Mouse (Mus musculus) liver, embryonic 13.5 days (tissue): Measurements from ENCODE around the gene 1700029H14Rik. TPM values are rescaled to one million over a fixed set of nuclear protein-coding genes. Genes with fewer than 3 reads are reported as not detected.

ENCODE experiments used
- ATAC-seq: fragments of 200-750 bp; cut with Nextera tagmentation; 2 replicates; pipeline ENCODE4 v1.8.0; 2017; ENCODE audit warnings: low read depth, mild to moderate bottlenecking, moderate number of reproducible peaks, moderate library complexity
- DNase-seq: peaks from one replicate; pipeline ENCODE4 v3.0.0; 2022
- H3K27ac ChIP-seq: fragments of 300-500 bp; sonication (generic); 2 replicates; pipeline ENCODE4 v1.5.1; 2015; ENCODE audit warnings: moderate library complexity, mild to moderate bottlenecking, inconsistent platforms
- H3K27me3 ChIP-seq: fragments of 300-500 bp; sonication (generic); 2 replicates; pipeline ENCODE4 v1.6.1; 2015; ENCODE audit warnings: mild to moderate bottlenecking, inconsistent platforms
- H3K36me3 ChIP-seq: fragments of 300-500 bp; sonication (generic); 2 replicates; pipeline ENCODE4 v1.6.1; 2015; ENCODE audit warnings: mild to moderate bottlenecking, inconsistent platforms
- H3K4me1 ChIP-seq: fragments of 300-500 bp; sonication (generic); replicated peaks from 2 replicates; pipeline ENCODE4 v1.6.1; 2015; ENCODE audit warnings: inconsistent platforms
- H3K4me2 ChIP-seq: fragments of 300-500 bp; sonication (generic); 2 replicates; pipeline ENCODE4 v1.6.1; 2015; ENCODE audit warnings: inconsistent platforms, mild to moderate bottlenecking, moderate library complexity
- H3K4me3 ChIP-seq: fragments of 300-500 bp; sonication (generic); replicated peaks from 2 replicates; pipeline ENCODE4 v1.5.1; 2015; ENCODE audit warnings: mild to moderate bottlenecking, inconsistent platforms
- H3K9ac ChIP-seq: fragments of 300-500 bp; sonication (generic); 2 replicates; pipeline ENCODE4 v1.6.1; 2015; ENCODE audit warnings: mild to moderate bottlenecking, inconsistent platforms
- H3K9me3 ChIP-seq: fragments of 300-500 bp; sonication (generic); replicated peaks from 2 replicates; pipeline ENCODE4 v1.6.1; 2016; ENCODE audit warnings: inconsistent platforms
- WGBS: fragments of 180-500 bp; shearing (Covaris S2); methylation state at CpG from one replicate; pipeline ENCODE4 v1.1.7; 2015; ENCODE audit not compliant: insufficient replicate concordance; 5-methylcytosine and 5-hydroxymethylcytosine counted together
- polyA plus RNA-seq: library from polyadenylated mRNA; unstranded; fragments of >200 nt; fragmentation: Nextera tagmentation; extraction: Ambion mirVana; gene quantifications from 2 replicates; pipeline ENCODE4 v1.2.1, GENCODE M21; 2015

Gene 1700029H14Rik
- polyA plus RNA-seq, 1 experiment from 2014 or later, result not detected

GRCm38 (mm10) chr8:13520349-13520748 lies 41.9 kb downstream of the 1700029H14Rik start:
- no peak overlapping the region for H3K4me3 ChIP-seq
- DNase-seq (no peak), ATAC-seq (no peak)
- H3K4me2 ChIP-seq, result no peak overlapping the region
- no peaks in the 10 kb centered on the region for H3K4me1 ChIP-seq
- WGBS, result 47% methylated on average over 6 of the region's 6 CpGs
- H3K27ac ChIP-seq, result no peak overlapping the region
- H3K27me3 ChIP-seq, result peaks cover 9% of the 10 kb centered on the region; the same call in 1 of the 2 replicates
- no peak overlapping the region for H3K9ac ChIP-seq
- H3K9me3 ChIP-seq, result no peaks in the 10 kb centered on the region
- no peaks in the 10 kb centered on the region for H3K36me3 ChIP-seq

DNA sequence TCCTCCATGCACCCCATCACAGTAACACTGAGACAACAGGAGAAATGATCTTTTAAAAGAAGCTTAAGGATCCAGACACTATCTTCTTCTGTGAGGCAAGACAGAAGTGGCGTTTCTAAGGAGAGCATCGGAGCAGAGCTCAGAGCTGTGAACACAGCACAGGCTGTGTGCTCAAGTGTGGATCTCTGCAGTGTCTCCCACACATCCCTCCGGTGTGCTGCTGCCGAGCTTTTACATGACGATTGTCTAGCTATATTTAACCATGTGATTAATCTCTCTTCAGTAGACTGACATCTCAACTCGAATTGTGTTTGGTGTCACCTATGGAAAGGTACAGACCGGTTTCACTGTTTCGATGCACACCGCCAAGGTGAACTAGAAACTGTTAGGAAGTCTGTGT lies 42.8 kb downstream of the 1700029H14Rik start:
- 56% methylated on average over 9 of the region's 9 CpGs for WGBS
- no peaks in the 10 kb centered on the region for H3K4me1 ChIP-seq
- H3K27me3 ChIP-seq, result peaks cover 9% of the 10 kb centered on the region; the same call in 1 of the 2 replicates
- no peaks in the 10 kb centered on the region for H3K9me3 ChIP-seq
- no peak for DNase-seq
- no peak overlapping the region for H3K27ac ChIP-seq
- no peak for ATAC-seq
- no peak overlapping the region for H3K4me3 ChIP-seq
- H3K36me3 ChIP-seq, result no peaks in the 10 kb centered on the region
- no peak overlapping the region for H3K4me2 ChIP-seq
- H3K9ac ChIP-seq, result no peak overlapping the region

DNA sequence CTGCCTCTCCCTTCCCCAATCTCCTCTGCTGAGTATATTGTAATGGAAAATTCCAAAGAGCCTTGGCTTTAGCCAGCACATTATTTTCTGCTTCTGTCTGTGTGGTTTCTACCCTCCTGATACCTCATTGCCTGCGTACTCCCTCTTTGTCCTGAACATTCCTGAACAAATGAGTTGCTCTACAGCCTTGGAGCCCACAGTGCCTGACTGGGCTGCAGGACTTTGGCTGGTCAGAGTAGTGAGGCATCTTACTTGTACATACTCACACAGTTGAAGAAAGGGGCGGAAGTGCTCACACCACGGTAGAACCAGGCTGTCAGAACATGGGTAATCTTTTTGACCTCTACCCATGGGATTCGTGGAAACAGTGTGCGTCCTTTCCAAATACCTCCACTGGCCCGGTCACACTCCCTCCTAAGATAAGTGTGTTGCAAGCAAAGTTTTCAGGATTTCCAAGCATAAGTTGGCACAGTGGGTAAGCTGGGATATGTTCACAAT lies 44.9 kb downstream of the 1700029H14Rik start:
- H3K27ac ChIP-seq, result no peak overlapping the region
- 67% methylated on average over 6 of the region's 6 CpGs for WGBS
- no peaks in the 10 kb centered on the region for H3K36me3 ChIP-seq
- H3K4me1 ChIP-seq, result no peaks in the 10 kb centered on the region
- no peak overlapping the region for H3K4me3 ChIP-seq
- no peak for ATAC-seq
- no peak overlapping the region for H3K9ac ChIP-seq
- no peak overlapping the region for H3K4me2 ChIP-seq
- no peak for DNase-seq
- no peaks in the 10 kb centered on the region for H3K9me3 ChIP-seq
- H3K27me3 ChIP-seq, result peaks cover 1% of the 10 kb centered on the region; the same call in 1 of the 2 replicates

DNA sequence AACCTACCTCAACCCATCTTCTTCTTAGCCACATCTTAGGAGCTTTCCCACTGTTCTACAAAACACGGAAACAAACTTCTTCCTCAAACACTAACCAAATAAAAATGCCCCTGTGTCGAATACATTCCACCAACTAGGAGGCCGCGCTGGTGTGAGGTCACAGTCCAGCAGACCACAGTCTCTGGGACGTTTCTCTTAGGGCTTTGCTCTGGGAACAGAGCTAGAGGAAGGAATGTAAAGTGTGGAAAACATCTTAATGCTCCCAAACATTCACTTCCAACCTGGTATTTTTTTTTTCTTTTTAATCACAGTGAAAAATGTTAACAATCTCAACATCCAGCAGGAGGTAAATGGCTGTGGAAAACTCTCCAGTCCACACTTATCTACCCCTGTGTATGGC lies 45.5 kb downstream of the 1700029H14Rik start:
- H3K27ac ChIP-seq, result no peak overlapping the region
- 57% methylated on average over 5 of the region's 5 CpGs for WGBS
- no peak overlapping the region for H3K9ac ChIP-seq

DNA sequence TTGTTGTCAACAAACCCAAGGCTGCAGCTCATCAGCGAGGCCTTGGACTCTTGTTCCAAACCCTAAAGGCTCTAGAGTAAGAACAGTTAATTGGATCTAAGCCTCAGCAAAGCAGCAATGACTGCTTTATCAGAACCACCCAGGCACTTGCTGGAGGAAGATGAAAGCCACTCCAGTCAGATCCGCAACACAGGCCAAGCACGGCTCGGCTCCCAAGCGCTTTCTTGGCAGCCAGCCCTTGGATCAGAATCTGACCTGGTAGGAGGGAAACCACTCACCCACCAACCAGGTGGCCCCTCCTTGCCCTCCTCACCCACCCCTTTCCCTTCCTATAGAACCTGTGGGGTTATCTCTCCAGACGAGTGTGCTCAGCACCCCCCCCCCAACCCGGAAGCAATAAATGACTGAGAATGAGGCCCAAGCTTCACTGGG lies 46.2 kb downstream of the 1700029H14Rik start:
- ATAC-seq, result no peak
- Histone ChIP-seq H3K9me3 (no peaks in the 10 kb centered on the region), H3K4me2 (no peak overlapping the region), H3K4me3 (no peak overlapping the region), H3K9ac (no peak overlapping the region), H3K27ac (no peak overlapping the region), H3K4me1 (no peaks in the 10 kb centered on the region), H3K36me3 (no peaks in the 10 kb centered on the region), H3K27me3 (no peaks in the 10 kb centered on the region)
- WGBS, result 69% methylated on average over 7 of the region's 7 CpGs
- no peak for DNase-seq

More for the DNA sequence above, 45.5 kb downstream of the 1700029H14Rik start:
- ATAC-seq (no peak), DNase-seq (no peak)
- no peaks in the 10 kb centered on the region; the same call in 1 of the 2 replicates for H3K27me3 ChIP-seq
- no peaks in the 10 kb centered on the region for H3K36me3 ChIP-seq
- no peak overlapping the region for H3K4me3 ChIP-seq
- no peaks in the 10 kb centered on the region for H3K4me1 ChIP-seq
- no peaks in the 10 kb centered on the region for H3K9me3 ChIP-seq
- H3K4me2 ChIP-seq, result no peak overlapping the region

DNA sequence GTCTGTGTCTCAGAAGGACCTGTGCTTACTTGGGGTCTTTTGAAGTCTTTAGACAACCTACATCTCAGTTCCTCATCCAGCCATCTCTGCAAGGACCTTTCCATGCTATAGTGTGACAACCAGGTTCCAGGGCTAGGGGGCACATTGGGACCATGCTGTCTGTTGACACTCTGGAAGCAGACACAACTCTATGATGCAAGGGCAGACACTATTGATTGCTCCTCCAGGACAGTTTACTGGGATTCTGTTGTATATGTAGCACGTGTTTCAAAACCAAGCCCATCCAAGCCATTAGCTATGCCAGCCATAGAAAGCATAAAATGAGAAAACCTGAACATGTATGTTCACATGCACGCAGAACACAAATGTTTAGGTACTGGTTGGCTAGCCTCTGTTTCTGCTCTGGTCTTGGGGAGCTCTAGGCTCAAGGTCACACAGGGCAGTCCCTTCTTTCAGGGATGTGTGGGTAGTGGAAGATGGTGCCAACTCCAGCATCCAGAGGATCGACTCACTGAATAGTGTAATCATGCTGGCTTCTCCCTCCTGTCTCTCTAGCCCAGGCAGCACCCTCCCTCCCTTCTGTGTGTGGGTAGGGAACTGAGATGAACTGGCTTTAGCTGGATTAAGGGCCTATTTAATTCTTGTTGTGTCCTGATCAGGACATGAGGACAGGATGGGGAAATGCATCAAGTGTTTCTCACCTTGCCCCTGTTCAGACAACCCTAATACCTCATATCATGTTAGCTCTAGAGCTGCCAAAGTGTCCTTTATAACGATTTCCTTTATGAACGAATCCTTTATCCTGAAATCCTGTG lies 48.5 kb downstream of the 1700029H14Rik start:
- H3K4me3 ChIP-seq, result no peak overlapping the region
- DNase-seq (no peak), ATAC-seq (no peak)
- no peak overlapping the region for H3K9ac ChIP-seq
- no peak overlapping the region for H3K4me2 ChIP-seq
- no peak overlapping the region for H3K27ac ChIP-seq
- no peaks in the 10 kb centered on the region for H3K4me1 ChIP-seq
- 57% methylated on average over 5 of the region's 5 CpGs for WGBS
- no peaks in the 10 kb centered on the region for H3K27me3 ChIP-seq
- no peaks in the 10 kb centered on the region for H3K9me3 ChIP-seq
- H3K36me3 ChIP-seq, result no peaks in the 10 kb centered on the region

DNA sequence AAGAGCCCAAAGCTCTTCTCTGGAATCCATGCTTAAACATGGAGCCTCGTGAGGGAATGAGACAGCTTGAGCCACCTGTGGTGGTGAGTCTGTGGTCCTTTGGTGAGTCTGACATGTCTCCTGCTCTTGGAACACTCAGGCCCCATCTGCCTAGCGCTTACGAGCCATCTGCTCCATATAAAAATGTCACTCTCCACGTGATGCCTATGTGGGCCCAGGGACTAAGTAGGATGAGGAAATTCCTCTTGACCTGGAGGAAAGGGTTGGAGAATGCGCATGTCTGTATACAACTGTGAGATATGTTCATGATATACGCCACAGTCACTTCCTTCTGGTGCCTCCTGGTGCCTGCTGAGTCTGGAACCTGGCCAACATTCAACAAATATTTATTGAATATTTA lies 49.6 kb downstream of the 1700029H14Rik start:
- ATAC-seq, result no peak
- Histone ChIP-seq H3K9ac (no peak overlapping the region), H3K27me3 (no peaks in the 10 kb centered on the region), H3K27ac (no peak overlapping the region), H3K4me1 (no peaks in the 10 kb centered on the region), H3K4me2 (no peak overlapping the region), H3K36me3 (no peaks in the 10 kb centered on the region), H3K4me3 (no peak overlapping the region), H3K9me3 (no peaks in the 10 kb centered on the region)
- WGBS, result 49% methylated on average over 6 of the region's 6 CpGs
- DNase-seq, result no peak

GRCm38 (mm10) chr8:13512016-13512415 lies 50.2 kb downstream of the 1700029H14Rik start:
- H3K4me2 ChIP-seq, result no peak overlapping the region
- no peaks in the 10 kb centered on the region for H3K27me3 ChIP-seq
- H3K9ac ChIP-seq, result no peak overlapping the region
- WGBS, result 52% methylated on average over 5 of the region's 5 CpGs
- no peaks in the 10 kb centered on the region for H3K36me3 ChIP-seq
- H3K27ac ChIP-seq, result no peak overlapping the region
- no peak overlapping the region for H3K4me3 ChIP-seq
- H3K9me3 ChIP-seq, result no peaks in the 10 kb centered on the region
- H3K4me1 ChIP-seq, result no peaks in the 10 kb centered on the region
- DNase-seq (no peak), ATAC-seq (no peak)

DNA sequence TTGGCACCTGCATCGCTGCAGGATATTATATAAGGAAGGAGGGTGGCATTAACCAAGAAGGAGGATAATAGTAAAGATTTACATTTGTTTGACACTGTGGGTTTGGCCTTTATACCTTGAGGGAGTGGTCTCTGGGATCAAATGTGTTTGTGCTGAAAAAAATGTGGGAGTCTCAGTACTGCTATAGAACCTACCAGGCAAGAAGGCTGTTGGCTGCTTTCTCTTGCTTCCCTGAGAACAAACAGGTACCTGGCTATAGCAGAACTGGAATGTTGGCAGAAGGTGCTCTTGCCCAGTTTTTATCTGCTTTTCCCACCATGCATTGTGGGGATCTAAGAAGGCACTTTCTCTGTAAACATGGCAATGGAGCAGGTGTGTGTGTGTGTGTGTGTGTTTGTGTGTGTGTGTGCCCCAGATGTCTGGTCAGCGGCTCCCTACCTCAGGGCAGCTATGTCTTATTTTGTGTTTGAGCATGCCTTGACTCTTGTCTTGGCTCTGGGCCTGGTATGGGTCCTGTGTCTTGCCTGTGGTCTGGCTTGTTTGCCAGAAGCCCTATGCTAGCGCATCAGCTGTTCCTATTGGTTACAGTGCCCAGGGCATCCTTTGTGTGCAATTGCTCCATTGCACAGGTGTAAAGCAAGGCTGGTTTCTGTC lies 54.9 kb downstream of the 1700029H14Rik start:
- no peaks in the 10 kb centered on the region for H3K36me3 ChIP-seq
- ATAC-seq (no peak), DNase-seq (no peak)
- H3K4me2 ChIP-seq, result no peak overlapping the region
- H3K9ac ChIP-seq, result no peak overlapping the region
- no peaks in the 10 kb centered on the region for H3K27me3 ChIP-seq
- H3K4me3 ChIP-seq, result no peak overlapping the region
- 64% methylated on average over 3 of the region's 3 CpGs for WGBS
- H3K9me3 ChIP-seq, result no peaks in the 10 kb centered on the region
- H3K4me1 ChIP-seq, result no peaks in the 10 kb centered on the region
- H3K27ac ChIP-seq, result no peak overlapping the region

GRCm38 (mm10) chr8:13506849-13507248 lies 55.4 kb downstream of the 1700029H14Rik start:
- Histone ChIP-seq H3K27me3 (no peaks in the 10 kb centered on the region), H3K36me3 (no peaks in the 10 kb centered on the region), H3K27ac (no peak overlapping the region), H3K4me2 (no peak overlapping the region), H3K4me1 (no peaks in the 10 kb centered on the region), H3K9ac (no peak overlapping the region), H3K9me3 (no peaks in the 10 kb centered on the region), H3K4me3 (no peak overlapping the region)
- ATAC-seq (no peak), DNase-seq (no peak)
- WGBS, result 27% methylated on average over 4 of the region's 4 CpGs

GRCm38 (mm10) chr8:13504894-13505674 lies 57.2 kb downstream of the 1700029H14Rik start:
- no peak overlapping the region for H3K4me3 ChIP-seq

More at GRCm38 (mm10) chr8:13504894-13505674, 57.2 kb downstream of the 1700029H14Rik start:
- Histone ChIP-seq H3K4me1 (no peaks in the 10 kb centered on the region), H3K36me3 (no peaks in the 10 kb centered on the region), H3K9ac (no peak overlapping the region), H3K9me3 (no peaks in the 10 kb centered on the region), H3K27me3 (no peaks in the 10 kb centered on the region), H3K4me2 (no peak overlapping the region), H3K27ac (no peak overlapping the region)
- DNase-seq (no peak), ATAC-seq (no peak)
